Mouse (Mus musculus) neural tube, embryonic 13.5 days (tissue): ENCODE measurements at regions not wholly inside any gene's neighbourhood (a gene's known extent, or its start where the extent isn't known, plus 50 kb on each side); places are given as distances from the start of the nearest gene placed in this dataset.

Source experiments
- ATAC-seq: fragments of 200-750 bp; cut with Nextera tagmentation; 2 replicates; pipeline ENCODE4 v1.8.0; 2017; ENCODE audit warnings: low read depth, mild to moderate bottlenecking, moderate TSS enrichment, moderate library complexity
- H3K27ac ChIP-seq: fragments of 300-500 bp; sonication (generic); replicated peaks from 2 replicates; pipeline ENCODE4 v1.5.1; 2015; ENCODE audit warnings: moderate library complexity, mild to moderate bottlenecking, inconsistent platforms
- H3K27me3 ChIP-seq: fragments of 300-500 bp; sonication (generic); 2 replicates; pipeline ENCODE4 v1.6.1; 2015; ENCODE audit warnings: mild to moderate bottlenecking, inconsistent platforms
- H3K36me3 ChIP-seq: fragments of 300-500 bp; sonication (generic); 2 replicates; pipeline ENCODE4 v1.6.1; 2015; ENCODE audit warnings: mild to moderate bottlenecking, inconsistent platforms
- H3K4me1 ChIP-seq: fragments of 300-500 bp; sonication (generic); replicated peaks from 2 replicates; pipeline ENCODE4 v1.6.1; 2015; ENCODE audit warnings: inconsistent platforms
- H3K4me2 ChIP-seq: fragments of 300-500 bp; sonication (generic); 2 replicates; pipeline ENCODE4 v1.6.1; 2015; ENCODE audit warnings: inconsistent platforms, mild to moderate bottlenecking, moderate library complexity
- H3K4me3 ChIP-seq: fragments of 300-500 bp; sonication (generic); 2 replicates; pipeline ENCODE4 v1.5.1; 2015; ENCODE audit warnings: mild to moderate bottlenecking, inconsistent platforms
- H3K9ac ChIP-seq: fragments of 300-500 bp; sonication (generic); 2 replicates; pipeline ENCODE4 v1.6.1; 2015; ENCODE audit warnings: moderate library complexity, mild to moderate bottlenecking, inconsistent platforms
- H3K9me3 ChIP-seq: fragments of 300-500 bp; sonication (generic); 2 replicates; pipeline ENCODE4 v1.6.1; 2016; ENCODE audit warnings: inconsistent platforms
- WGBS: fragments of 180-500 bp; shearing (Covaris S2); methylation state at CpG from one replicate; pipeline ENCODE4 v1.1.7; 2015; 5-methylcytosine and 5-hydroxymethylcytosine counted together

DNA sequence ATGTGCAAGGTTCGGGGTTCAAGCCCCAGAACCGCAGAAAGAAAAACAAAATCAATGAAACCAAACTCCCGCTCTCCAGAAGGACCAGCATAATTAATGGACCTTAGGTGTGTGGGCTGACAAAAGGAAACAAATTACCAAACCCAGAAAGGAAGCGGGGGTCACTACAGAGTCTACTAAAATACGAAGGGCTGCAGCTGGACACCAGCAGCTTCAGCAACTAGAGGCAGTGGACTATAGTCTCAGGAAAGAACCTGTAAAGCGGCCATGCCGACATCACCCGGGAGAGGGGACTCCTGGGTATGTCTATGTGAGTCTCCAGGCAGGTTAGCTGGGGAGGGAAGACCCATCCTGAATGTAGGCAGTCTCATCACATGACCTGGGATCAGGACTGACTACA is 55.5 kb upstream of the Ppp2r5c start:
- Histone ChIP-seq H3K4me1 (peaks cover 10% of the 10 kb centered on the region), H3K27ac (no peak overlapping the region), H3K27me3 (no peaks in the 10 kb centered on the region), H3K4me3 (no peak overlapping the region), H3K36me3 (no peaks in the 10 kb centered on the region), H3K4me2 (no peak overlapping the region), H3K9ac (no peak overlapping the region), H3K9me3 (no peaks in the 10 kb centered on the region)
- ATAC-seq: no peak
- WGBS: 74% methylated on average over 8 of the region's 8 CpGs

DNA sequence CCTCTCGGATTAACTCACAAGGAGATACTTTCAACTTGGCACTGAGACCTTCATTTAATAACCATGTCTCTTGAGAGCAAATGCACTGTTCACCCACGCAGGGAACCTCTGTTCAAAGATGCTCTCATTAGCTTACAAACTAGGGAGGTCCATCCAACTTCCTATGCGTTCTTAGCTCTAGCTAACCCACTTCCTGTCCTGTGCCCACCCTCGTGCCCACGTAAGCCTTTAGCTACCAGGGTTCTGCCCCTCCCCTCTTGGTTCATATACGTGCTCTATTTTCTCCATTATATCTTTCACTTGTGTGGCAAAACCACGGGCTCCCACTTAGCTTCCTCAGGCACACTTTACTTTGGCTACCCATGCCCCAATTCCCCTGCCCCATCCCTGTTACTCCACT is 53.4 kb upstream of the Ppp2r5c start:
- Histone ChIP-seq H3K4me3 (no peak overlapping the region), H3K27me3 (no peaks in the 10 kb centered on the region), H3K36me3 (no peaks in the 10 kb centered on the region), H3K4me1 (no peaks in the 10 kb centered on the region), H3K9ac (no peak overlapping the region), H3K27ac (no peak overlapping the region), H3K9me3 (no peaks in the 10 kb centered on the region), H3K4me2 (no peak overlapping the region)
- ATAC-seq: no peak
- 90% methylated on average over 7 of the region's 7 CpGs for WGBS
